9 mouse cellular contexts compared by ENCODE assay signal in genomic region chr2:109959407-109960075, GRCm38 (mm10). TPM values are rescaled to one million over a fixed set of nuclear protein-coding genes. Genes with fewer than 3 reads are reported as not detected.
DNase-seq lines count a peak whose midpoint lies in the region; ATAC-seq lines count a peak whose summit lies in the region.
"Had no signal": no experiment of that assay in that cellular context is flagged by ENCODE, and none has a peak within 500 bp of the region (broad histone marks: within the 10 kb centered on the region; RNA-seq: fewer than 3 reads in every experiment).

No protein-coding gene starts in this region.

- intact Hi-C loops in heart, postnatal 25 days (cut with DNase I): loop anchor here (5.0 kb wide), 1 partner anchor 42 kb away; the partner anchor contains the start of gene Lgr4
- intact Hi-C loops in left cerebral cortex, postnatal 25 days (cut with DNase I): no loop called here

- 22% methylated on average over 11 of the region's 11 CpGs for WGBS in forebrain, embryonic 13.5 days
- 32% methylated on average over 11 of the region's 11 CpGs for WGBS in midbrain, embryonic 12.5 days

- peak overlapping the region; percentile 21; the same call in 1 of the 2 replicates for H3K4me2 ChIP-seq in forebrain, embryonic 13.5 days
- peak overlapping the region; percentile 13 for H3K4me2 ChIP-seq in midbrain, embryonic 12.5 days (replicated peaks)

- no peaks in the 10 kb centered on the region for H3K9me3 ChIP-seq in forebrain, embryonic 13.5 days (replicated peaks)
- H3K9me3 ChIP-seq in midbrain, embryonic 12.5 days: no peaks in the 10 kb centered on the region
- H3K9me3 ChIP-seq: G1E had no signal

- peak; percentile 63 for ATAC-seq in forebrain, embryonic 13.5 days
- peak; percentile 79 for ATAC-seq in midbrain, embryonic 12.5 days (ENCODE audit: low FRiP score, low read depth)

- H3K4me1 ChIP-seq in forebrain, embryonic 13.5 days: peaks cover 24% of the 10 kb centered on the region
- H3K4me1 ChIP-seq in midbrain, embryonic 12.5 days: peaks cover 30% of the 10 kb centered on the region

- no peak overlapping the region for H3K27ac ChIP-seq in forebrain, embryonic 13.5 days
- H3K27ac ChIP-seq in midbrain, embryonic 12.5 days (replicated peaks): peak overlapping the region; percentile 39

- H3K9ac ChIP-seq in forebrain, embryonic 13.5 days: no peak overlapping the region
- no peak overlapping the region for H3K9ac ChIP-seq in midbrain, embryonic 12.5 days (replicated peaks)

- no peak overlapping the region for H3K4me3 ChIP-seq in forebrain, embryonic 13.5 days
- no peak overlapping the region for H3K4me3 ChIP-seq in midbrain, embryonic 12.5 days

- peak; percentile 9 to 19 for DNase-seq in heart, adult 9 months (ENCODE audit: low spot score in 2 of 2)
- no peak for DNase-seq in heart, postnatal 25 days (ENCODE audit: low spot score)
- peak; percentile 35 for DNase-seq in ZHBTc4 (ENCODE audit: low read depth, low spot score)
- no peak for DNase-seq in left cerebral cortex, postnatal 25 days (ENCODE audit: low spot score in 2 of 2)
- DNase-seq in left cerebral cortex, adult 9 months (ENCODE audit: low spot score in 2 of 2): no peak
- no peak for DNase-seq in left cerebral cortex, adult 11 months (ENCODE audit: low spot score)

- H3K36me3 ChIP-seq in forebrain, embryonic 13.5 days (ENCODE audit: poor library complexity, severe bottlenecking): no peaks in the 10 kb centered on the region
- H3K36me3 ChIP-seq in midbrain, embryonic 12.5 days: no peaks in the 10 kb centered on the region
- H3K36me3 ChIP-seq: G1E had no signal

- H3K27me3 ChIP-seq in forebrain, embryonic 13.5 days: peaks cover 85% of the 10 kb centered on the region
- no peaks in the 10 kb centered on the region for H3K27me3 ChIP-seq in midbrain, embryonic 12.5 days

RNA-seq across cellular contexts. Expression of gene Lgr4, which starts 42.1 kb away (rescaled TPM):
- total RNA-seq in heart, postnatal 25 days (2021): 10 to 100 TPM; 26.0 to 28.9 TPM
- polyA plus RNA-seq in forebrain, embryonic 13.5 days (2015; fragmentation: Nextera tagmentation; extraction: Ambion mirVana): 2.7 and 3.5 TPM in 2 replicates
- polyA plus RNA-seq in midbrain, embryonic 12.5 days (2016; fragmentation: Nextera tagmentation; extraction: Ambion mirVana): 15.0 and 16.8 TPM in 2 replicates
- total RNA-seq in left cerebral cortex, postnatal 25 days (2021): 10 to 100 TPM; 24.3 to 27.4 TPM

RNA-seq across cellular contexts. Expression of gene Ccdc34, which starts 58.1 kb away (rescaled TPM):
- total RNA-seq in heart, postnatal 25 days (2021): 1 to 10 TPM; 5.3 to 6.0 TPM
- polyA plus RNA-seq in forebrain, embryonic 13.5 days (2015; fragmentation: Nextera tagmentation; extraction: Ambion mirVana): 52.7 and 57.9 TPM in 2 replicates
- polyA plus RNA-seq in midbrain, embryonic 12.5 days (2016; fragmentation: Nextera tagmentation; extraction: Ambion mirVana): 55.8 and 61.8 TPM in 2 replicates
- total RNA-seq in left cerebral cortex, postnatal 25 days (2021): 10 to 100 TPM; 13.2 to 14.2 TPM

Comparison
In these comparisons a context has a peak if more than half of its experiments do, and no peak if none do; other contexts are left out.
1. DNase-seq: peak in heart, adult 9 months (2 of 2) and ZHBTc4 (single experiment); none in heart, postnatal 25 days (single experiment), left cerebral cortex, postnatal 25 days (0 of 2), left cerebral cortex, adult 9 months (0 of 2) and left cerebral cortex, adult 11 months (single experiment).